Mouse (Mus musculus) forebrain, embryonic 14.5 days (tissue): ENCODE measurements around the gene Tpst2. TPM values are rescaled to one million over a fixed set of nuclear protein-coding genes. Genes with fewer than 3 reads are reported as not detected.

Source experiments
- ATAC-seq: fragments of 200-750 bp; cut with Nextera tagmentation; 2 replicates; pipeline ENCODE4 v1.8.0; 2017; ENCODE audit warnings: mild to moderate bottlenecking, moderate library complexity
- DNase-seq: peaks from one replicate; pipeline ENCODE4 v3.0.0-alpha.2; 2015; ENCODE audit warnings: low spot score
- H3K27ac ChIP-seq: fragments of 300-500 bp; sonication (generic); 2 replicates; pipeline ENCODE4 v1.5.1; 2014; ENCODE audit warnings: low read depth, mild to moderate bottlenecking, control low read depth, low read length, moderate library complexity
- H3K27me3 ChIP-seq: fragments of 300-500 bp; sonication (generic); replicated peaks from 2 replicates; pipeline ENCODE4 v1.6.1; 2014; ENCODE audit warnings: low read length, control low read depth, mixed read lengths; ENCODE audit not compliant: control insufficient read depth, insufficient read depth
- H3K36me3 ChIP-seq: fragments of 300-500 bp; sonication (generic); 2 replicates; pipeline ENCODE4 v1.6.1; 2014; ENCODE audit warnings: low read length, control low read depth; ENCODE audit not compliant: control insufficient read depth, insufficient read depth
- H3K4me1 ChIP-seq: fragments of 300-500 bp; sonication (generic); 2 replicates; pipeline ENCODE4 v1.6.1; 2014; ENCODE audit warnings: antibody characterized with exemption, low read length, control low read depth; ENCODE audit not compliant: control insufficient read depth, insufficient read depth
- H3K4me2 ChIP-seq: fragments of 300-500 bp; sonication (generic); 2 replicates; pipeline ENCODE4 v1.6.1; 2014; ENCODE audit warnings: mild to moderate bottlenecking, control low read depth, low read length
- H3K4me3 ChIP-seq: fragments of 300-500 bp; sonication (generic); 2 replicates; pipeline ENCODE4 v1.5.1; 2014; ENCODE audit warnings: low read depth, low read length, control low read depth
- H3K9ac ChIP-seq: fragments of 300-500 bp; sonication (generic); 2 replicates; pipeline ENCODE4 v1.6.1; 2014; ENCODE audit warnings: mild to moderate bottlenecking, low read length, control low read depth, moderate library complexity
- H3K9me3 ChIP-seq: fragments of 300-500 bp; sonication (generic); replicated peaks from 2 replicates; pipeline ENCODE4 v1.6.1; 2016; ENCODE audit warnings: low read length, control low read depth, mixed read lengths; ENCODE audit not compliant: control insufficient read depth
- WGBS: fragments of 180-500 bp; shearing (Covaris S2); extraction: QIAGEN DNeasy Blood & Tissue Kit; methylation state at CpG from one replicate; pipeline ENCODE4 v1.1.7; 2014; 5-methylcytosine and 5-hydroxymethylcytosine counted together
- polyA plus RNA-seq: library from polyadenylated mRNA; unstranded; fragments of >200 nt; fragmentation: Nextera tagmentation; extraction: Ambion mirVana; gene quantifications from 2 replicates; pipeline ENCODE4 v1.2.1, GENCODE M21; 2014

Tpst2 gene
- polyA plus RNA-seq, 1 experiment from 2014 or later = 29.5 TPM

GRCm38 (mm10) chr5:112289819-112290535 lies 13.5 kb downstream of the Tpst2 start:
- no peak overlapping the region for H3K4me2 ChIP-seq
- H3K27ac ChIP-seq = no peak overlapping the region
- ATAC-seq = no peak
- no peaks in the 10 kb centered on the region for H3K4me1 ChIP-seq
- no peaks in the 10 kb centered on the region for H3K36me3 ChIP-seq
- WGBS = 84% methylated on average over 16 of the region's 16 CpGs
- no peaks in the 10 kb centered on the region for H3K9me3 ChIP-seq
- H3K9ac ChIP-seq = no peak overlapping the region
- no peaks in the 10 kb centered on the region for H3K27me3 ChIP-seq
- H3K4me3 ChIP-seq = no peak overlapping the region
- DNase-seq = no peak

GRCm38 (mm10) chr5:112290536-112290880 lies 14.0 kb downstream of the Tpst2 start:
- Histone ChIP-seq H3K9ac (no peak overlapping the region), H3K27me3 (no peaks in the 10 kb centered on the region), H3K27ac (no peak overlapping the region), H3K36me3 (no peaks in the 10 kb centered on the region), H3K4me2 (no peak overlapping the region), H3K4me3 (no peak overlapping the region), H3K4me1 (no peaks in the 10 kb centered on the region), H3K9me3 (no peaks in the 10 kb centered on the region)
- WGBS = 90% methylated on average over 8 of the region's 8 CpGs
- no peak for ATAC-seq
- no peak for DNase-seq

- Histone ChIP-seq H3K9me3 (no peaks in the 10 kb centered on the region), H3K4me3 (no peak overlapping the region), H3K9ac (no peak overlapping the region), H3K4me1 (no peaks in the 10 kb centered on the region), H3K36me3 (no peaks in the 10 kb centered on the region), H3K27me3 (no peaks in the 10 kb centered on the region), H3K4me2 (no peak overlapping the region), H3K27ac (no peak overlapping the region)
- ATAC-seq = no peak
- 79% methylated on average over 5 of the region's 5 CpGs for WGBS
- no peak for DNase-seq
Measured at GRCm38 (mm10) chr5:112291866-112292265, 15.4 kb downstream of the Tpst2 start.

- no peak overlapping the region for H3K27ac ChIP-seq
- no peaks in the 10 kb centered on the region for H3K36me3 ChIP-seq
- WGBS = 85% methylated on average over 17 of the region's 17 CpGs
Measured at GRCm38 (mm10) chr5:112292343-112292980, 16.0 kb downstream of the Tpst2 start.

GRCm38 (mm10) chr5:112293800-112294199 lies 17.3 kb downstream of the Tpst2 start:
- 89% methylated on average over 2 of the region's 2 CpGs for WGBS
- Histone ChIP-seq H3K36me3 (no peaks in the 10 kb centered on the region), H3K4me1 (no peaks in the 10 kb centered on the region), H3K9me3 (no peaks in the 10 kb centered on the region), H3K27me3 (no peaks in the 10 kb centered on the region), H3K4me2 (no peak overlapping the region), H3K27ac (no peak overlapping the region), H3K4me3 (no peak overlapping the region), H3K9ac (no peak overlapping the region)
- no peak for DNase-seq
- ATAC-seq = no peak

More at GRCm38 (mm10) chr5:112292343-112292980, 16.0 kb downstream of the Tpst2 start:
- ATAC-seq = no peak
- Histone ChIP-seq H3K4me1 (no peaks in the 10 kb centered on the region), H3K4me2 (no peak overlapping the region), H3K27me3 (no peaks in the 10 kb centered on the region), H3K4me3 (no peak overlapping the region), H3K9me3 (no peaks in the 10 kb centered on the region), H3K9ac (no peak overlapping the region)
- no peak for DNase-seq

GRCm38 (mm10) chr5:112294696-112295095 lies 18.2 kb downstream of the Tpst2 start:
- WGBS = 64% methylated on average over 4 of the region's 4 CpGs
- H3K36me3 ChIP-seq = no peaks in the 10 kb centered on the region
- no peak for ATAC-seq
- H3K27ac ChIP-seq = no peak overlapping the region
- H3K27me3 ChIP-seq = no peaks in the 10 kb centered on the region
- no peaks in the 10 kb centered on the region for H3K9me3 ChIP-seq
- H3K9ac ChIP-seq = no peak overlapping the region
- no peak overlapping the region for H3K4me3 ChIP-seq
- no peaks in the 10 kb centered on the region for H3K4me1 ChIP-seq
- H3K4me2 ChIP-seq = no peak overlapping the region
- no peak for DNase-seq

GRCm38 (mm10) chr5:112295162-112295561 lies 18.7 kb downstream of the Tpst2 start:
- Histone ChIP-seq H3K4me2 (no peak overlapping the region), H3K27me3 (no peaks in the 10 kb centered on the region), H3K4me1 (no peaks in the 10 kb centered on the region), H3K9ac (no peak overlapping the region; the same call in 1 of the 2 replicates), H3K27ac (no peak overlapping the region), H3K36me3 (no peaks in the 10 kb centered on the region), H3K9me3 (no peaks in the 10 kb centered on the region), H3K4me3 (no peak overlapping the region)
- WGBS = 36% methylated on average over 8 of the region's 8 CpGs
- DNase-seq = no peak
- no peak for ATAC-seq

- ATAC-seq = no peak
- H3K4me2 ChIP-seq = no peak overlapping the region
- no peak overlapping the region for H3K9ac ChIP-seq
- H3K9me3 ChIP-seq = no peaks in the 10 kb centered on the region
- H3K36me3 ChIP-seq = no peaks in the 10 kb centered on the region
- DNase-seq = no peak
- H3K4me1 ChIP-seq = no peaks in the 10 kb centered on the region
- H3K4me3 ChIP-seq = no peak overlapping the region
- 51% methylated on average over 8 of the region's 8 CpGs for WGBS
- no peaks in the 10 kb centered on the region for H3K27me3 ChIP-seq
- no peak overlapping the region for H3K27ac ChIP-seq
Measured at GRCm38 (mm10) chr5:112295564-112295963, 19.1 kb downstream of the Tpst2 start.

GRCm38 (mm10) chr5:112296404-112297181 lies 20.1 kb downstream of the Tpst2 start:
- Histone ChIP-seq H3K9ac (no peak overlapping the region), H3K4me3 (no peak overlapping the region), H3K9me3 (no peaks in the 10 kb centered on the region), H3K27ac (no peak overlapping the region), H3K4me1 (no peaks in the 10 kb centered on the region), H3K4me2 (no peak overlapping the region), H3K36me3 (no peaks in the 10 kb centered on the region), H3K27me3 (no peaks in the 10 kb centered on the region)
- no peak for ATAC-seq
- WGBS = 74% methylated on average over 6 of the region's 6 CpGs
- no peak for DNase-seq
